Mouse (Mus musculus) gonadal fat pad, adult 2 months (tissue): ENCODE measurements around the gene Dpm2. TPM values are rescaled to one million over a fixed set of nuclear protein-coding genes. Genes with fewer than 3 reads are reported as not detected.

Source experiments
- DNase-seq: peaks from one replicate; pipeline ENCODE4 v3.0.0-alpha.2; 2012; ENCODE audit warnings: low read depth
- polyA plus RNA-seq: library from polyadenylated mRNA; depleted of rRNA; stranded (reverse); fragments of >200 nt; gene quantifications from 2 replicates; pipeline ENCODE4 v1.2.3, GENCODE M21; 2012

Dpm2 gene
- polyA plus RNA-seq, 1 experiment: 191 TPM

DNA sequence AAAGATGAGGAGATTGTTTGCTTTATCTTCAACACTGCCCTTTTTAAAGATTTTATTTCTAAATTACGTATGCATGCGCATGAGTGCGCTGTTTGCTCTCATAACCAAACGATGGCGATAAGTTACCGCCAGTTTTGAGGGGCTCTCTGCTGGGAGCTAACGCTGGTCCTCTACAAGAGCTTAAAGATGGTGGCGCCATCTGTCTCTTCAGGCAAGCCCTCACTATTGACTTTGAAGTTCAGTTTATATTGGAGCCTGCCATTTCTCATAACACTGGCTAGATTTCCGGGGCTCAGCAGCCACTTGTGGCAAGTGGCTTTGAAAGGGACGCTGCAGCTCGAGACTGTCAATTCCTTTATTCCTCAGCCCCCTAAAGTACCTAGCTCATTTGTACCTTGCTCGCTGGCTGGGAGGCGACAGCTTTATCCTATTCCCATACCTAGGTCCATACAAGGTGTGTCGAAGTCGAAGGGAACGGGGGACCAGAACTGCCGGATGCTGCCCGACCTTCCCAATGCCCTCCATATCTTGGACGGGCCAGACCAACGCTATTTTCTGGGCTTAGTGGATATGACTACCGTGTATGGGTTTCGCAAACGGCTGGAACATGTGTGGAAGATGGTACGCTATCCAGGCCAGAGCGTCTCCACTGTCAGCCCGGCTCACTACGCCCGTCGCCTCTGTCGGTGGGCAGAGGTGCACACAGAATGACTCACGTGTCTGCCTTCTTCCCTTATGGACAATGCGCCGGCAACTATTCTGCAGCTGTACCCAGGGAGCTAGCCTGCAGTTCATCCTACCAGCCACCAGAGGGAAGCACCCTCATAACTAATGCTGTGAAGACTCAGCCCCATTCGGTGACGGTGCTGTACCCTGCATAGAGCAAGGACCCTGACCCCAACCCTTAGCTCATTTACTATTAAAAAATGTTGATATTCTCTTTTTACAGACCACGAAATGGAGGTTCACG, 12.5 kb downstream of the Dpm2 start:
- no peak for DNase-seq

DNA sequence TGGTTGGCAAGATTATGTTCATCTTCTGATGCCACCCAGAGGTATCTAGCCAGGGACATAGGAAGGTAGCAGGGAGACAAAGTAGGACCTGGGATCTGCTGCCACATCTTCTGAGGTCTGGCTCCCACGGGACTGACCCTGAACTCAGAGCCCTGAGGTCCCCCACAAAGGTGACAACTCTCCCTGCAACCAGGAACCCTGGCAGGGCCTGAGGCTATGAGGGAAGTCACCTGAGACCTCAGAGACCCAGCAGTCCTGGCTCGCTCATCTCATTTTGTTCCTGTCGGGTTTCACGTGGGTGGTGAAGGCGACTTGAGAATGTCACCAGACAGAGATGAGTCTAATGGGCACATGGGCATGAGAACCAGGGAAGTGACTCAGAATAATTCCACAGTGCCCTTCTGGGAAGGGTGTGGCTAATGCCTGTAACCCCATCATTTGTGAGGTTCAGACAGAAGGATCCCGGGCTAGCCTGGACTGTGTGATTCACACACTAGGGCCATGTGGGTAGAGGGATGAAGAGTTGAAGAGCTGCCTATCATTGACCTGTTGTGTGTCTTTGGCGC, 14.6 kb downstream of the Dpm2 start:
- DNase-seq: no peak

DNA sequence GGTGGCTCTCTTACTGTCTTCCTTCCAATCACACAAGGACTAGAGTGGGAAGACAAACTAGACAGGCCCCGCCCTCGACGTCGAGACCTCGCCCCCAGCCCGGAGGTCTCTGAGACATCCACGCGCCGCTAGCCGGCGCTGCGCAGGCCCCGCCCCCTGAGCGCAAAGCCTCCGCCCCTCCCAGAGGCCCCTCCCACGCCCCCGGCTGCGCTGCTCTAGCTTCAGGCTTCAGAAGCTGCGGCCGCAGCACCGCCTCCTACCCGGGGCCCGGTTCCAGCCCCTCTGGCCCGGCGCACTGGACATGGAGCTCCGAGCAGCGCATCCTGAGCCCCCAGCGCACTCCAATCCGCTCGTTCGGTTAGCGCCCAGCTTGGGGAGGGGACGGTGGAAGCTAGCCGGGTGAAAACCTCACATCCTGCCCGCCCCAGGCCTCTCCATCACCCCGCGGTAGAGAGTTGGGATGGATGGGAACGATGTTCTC, 16.3 kb downstream of the Dpm2 start, which contains the start of gene St6galnac4:
Gene St6galnac4 (plus strand): TSS at position 225 of the 481 bp plus-strand sequence.
- no peak for DNase-seq

DNA sequence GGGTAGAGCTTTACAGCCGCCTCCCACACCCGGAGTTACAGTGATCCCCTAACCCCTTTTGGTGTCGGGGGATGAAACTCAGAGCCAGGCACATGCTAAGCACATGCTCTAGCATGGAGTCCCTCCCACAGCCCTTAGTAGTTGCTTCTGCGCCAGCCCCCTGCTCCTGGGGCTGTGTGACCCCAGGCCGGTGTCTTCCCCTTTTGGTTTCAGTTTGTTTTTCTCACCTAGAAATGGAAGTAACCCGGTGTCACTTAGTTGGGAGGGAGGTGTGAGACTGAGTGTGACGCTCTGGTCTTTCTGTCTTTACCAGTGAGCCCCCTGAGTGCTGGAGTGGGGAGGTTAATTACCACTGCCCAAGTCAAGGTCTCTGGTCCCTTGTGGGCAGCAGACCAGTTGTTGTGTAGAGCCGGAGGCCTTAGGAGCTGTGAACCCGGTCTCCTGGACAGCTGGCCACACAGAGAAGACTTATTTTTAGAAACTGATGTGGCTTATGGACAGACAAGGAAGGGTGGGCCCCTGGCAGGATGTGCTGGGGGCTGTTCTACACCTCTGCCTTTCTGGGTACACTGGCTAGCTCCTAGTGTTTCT, 17.2 kb downstream of the Dpm2 start:
- DNase-seq: no peak

DNA sequence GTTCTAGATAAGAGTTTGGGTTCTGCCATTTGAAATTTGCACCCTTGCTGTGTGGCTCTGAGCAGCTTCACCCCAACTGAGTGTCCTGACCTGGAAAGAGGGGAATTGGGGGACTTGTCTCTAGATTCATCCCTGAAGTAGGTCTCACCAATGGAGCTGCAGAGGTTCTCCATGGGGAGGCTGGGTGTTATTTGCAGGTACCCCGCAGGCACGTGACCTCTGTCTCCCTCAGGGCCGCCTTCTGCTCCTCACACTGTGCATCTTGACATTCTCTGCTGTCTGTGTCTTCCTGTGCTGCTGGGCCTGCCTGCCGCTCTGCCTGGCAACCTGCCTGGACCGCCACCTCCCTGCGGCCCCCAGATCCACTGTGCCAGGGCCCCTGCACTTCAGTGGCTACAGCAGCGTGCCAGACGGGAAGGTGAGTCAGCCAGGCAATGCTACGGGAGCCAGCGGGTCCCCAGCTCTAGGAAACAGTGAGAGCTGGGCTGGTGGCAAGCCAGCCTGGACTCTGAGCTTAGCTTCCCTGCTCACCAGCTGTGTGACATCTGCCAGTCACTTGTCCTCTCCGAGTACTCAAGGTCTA, 18.6 kb downstream of the Dpm2 start:
- DNase-seq: no peak

DNA sequence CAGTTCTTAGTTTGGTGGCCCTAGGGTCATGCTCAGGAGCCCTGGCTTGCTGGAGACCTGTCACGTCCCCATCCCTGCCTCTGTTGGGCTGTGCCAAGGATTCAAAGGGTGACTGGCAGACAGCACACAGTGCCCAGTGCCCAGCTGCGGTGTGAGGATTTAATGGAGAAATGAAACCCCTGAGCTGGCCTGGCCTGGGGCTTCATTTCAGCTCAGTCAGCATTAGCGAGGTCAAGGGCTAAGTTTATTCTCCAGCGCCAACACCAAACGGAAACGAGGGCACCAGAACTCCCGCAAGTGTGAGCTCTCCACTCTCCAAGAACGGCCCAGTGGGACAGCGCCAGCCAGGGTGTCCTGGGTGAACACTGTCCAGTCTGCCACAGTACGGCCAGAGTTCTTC, 19.6 kb downstream of the Dpm2 start:
- no peak for DNase-seq

DNA sequence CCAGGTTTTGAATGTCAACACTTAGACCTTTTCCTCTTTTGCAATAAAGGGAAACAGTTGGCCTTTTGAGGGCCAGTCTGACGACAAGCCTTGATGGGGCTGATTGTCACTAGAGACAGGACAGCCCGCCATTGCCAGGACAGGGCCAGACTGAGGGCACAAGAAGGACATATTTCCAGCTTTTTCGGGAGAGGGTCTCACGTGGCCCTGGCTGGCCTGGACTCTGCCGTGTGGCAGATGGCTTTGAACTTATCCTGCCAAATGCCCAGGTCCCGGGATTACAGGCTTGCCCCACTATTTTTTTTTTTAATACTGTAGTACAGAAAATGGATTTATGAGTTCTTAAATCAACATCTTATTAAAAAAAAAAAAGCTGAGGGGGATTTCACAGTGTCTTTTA, 20.6 kb downstream of the Dpm2 start:
- no peak for DNase-seq

DNA sequence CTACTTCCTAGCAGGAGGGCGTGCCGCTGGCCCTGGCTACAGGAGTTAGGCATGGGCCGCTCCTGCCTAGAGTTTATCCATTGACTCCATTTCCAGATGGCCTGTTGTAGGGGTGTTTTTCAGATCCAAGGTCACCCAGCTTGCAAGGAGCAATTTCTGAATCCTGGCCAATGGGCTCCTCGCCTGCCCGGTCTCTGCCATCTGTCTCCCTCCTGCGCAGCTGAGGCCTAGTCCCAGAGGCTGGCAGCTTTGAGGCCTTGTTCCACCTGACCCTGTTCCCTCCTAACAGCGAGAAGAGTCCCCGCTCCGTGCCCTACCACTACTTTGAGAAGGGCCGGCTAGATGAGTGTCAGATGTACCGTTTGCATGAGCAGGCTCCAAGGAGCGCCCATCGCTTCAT, 26.1 kb downstream of the Dpm2 start:
- DNase-seq: no peak

DNA sequence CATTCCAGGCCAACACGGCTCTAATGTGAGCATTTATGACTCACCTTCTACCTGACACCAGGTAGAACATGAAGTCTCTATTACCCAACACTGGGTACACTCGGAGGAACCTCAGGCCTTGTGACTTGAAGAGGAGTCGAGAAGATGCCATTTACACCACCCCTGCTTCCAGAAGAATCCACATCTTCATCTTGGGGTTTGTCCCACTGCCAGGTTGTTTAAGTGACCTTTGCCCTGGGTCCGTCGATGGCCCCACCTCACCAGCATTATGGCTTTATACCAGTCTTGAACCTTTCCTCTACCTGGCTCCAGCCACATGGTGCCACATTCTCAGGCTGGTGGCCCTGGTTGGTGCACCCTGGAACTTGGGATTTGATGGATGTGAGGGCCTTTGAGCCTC, 26.6 kb downstream of the Dpm2 start:
- no peak for DNase-seq

DNA sequence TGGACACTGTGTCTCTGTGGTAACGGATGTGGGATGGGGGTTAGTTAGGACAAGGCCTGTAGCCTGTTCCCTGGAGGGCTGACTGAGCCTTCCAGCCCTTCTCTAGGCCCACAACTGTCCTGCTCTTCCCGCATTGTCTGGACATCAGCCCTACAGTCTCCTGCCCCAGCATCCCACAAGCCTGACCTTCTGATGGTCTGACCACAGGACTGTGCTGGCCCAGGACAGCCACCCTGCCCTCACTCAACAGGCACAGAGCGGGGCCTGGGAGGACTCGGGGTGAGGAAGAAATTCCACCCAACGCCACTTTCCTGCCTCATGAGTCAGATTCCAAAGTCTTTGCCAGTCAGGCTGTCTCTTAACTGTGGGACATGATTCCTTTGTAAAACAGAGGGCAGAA, 27.0 kb downstream of the Dpm2 start:
- DNase-seq: no peak

DNA sequence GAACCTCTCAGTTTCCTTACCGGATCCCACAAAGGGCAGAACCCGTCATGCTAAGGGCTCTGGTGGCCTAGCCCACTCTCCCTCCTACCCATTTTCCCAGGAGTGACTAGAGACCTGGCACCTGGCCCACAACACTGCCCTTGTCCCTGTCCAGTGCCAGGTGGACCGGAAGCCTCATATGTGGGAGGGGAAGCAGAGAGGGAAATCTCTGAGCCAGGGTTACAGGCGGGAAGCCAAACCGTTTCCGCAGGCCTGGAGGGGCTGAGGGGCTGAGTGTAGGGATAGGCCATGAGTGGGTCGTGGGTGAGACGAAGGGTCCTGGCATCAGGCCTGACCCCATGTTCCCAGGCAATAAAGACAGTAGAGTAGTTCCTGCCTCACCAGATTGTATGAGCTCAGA, 27.8 kb downstream of the Dpm2 start:
- DNase-seq: no peak

DNA sequence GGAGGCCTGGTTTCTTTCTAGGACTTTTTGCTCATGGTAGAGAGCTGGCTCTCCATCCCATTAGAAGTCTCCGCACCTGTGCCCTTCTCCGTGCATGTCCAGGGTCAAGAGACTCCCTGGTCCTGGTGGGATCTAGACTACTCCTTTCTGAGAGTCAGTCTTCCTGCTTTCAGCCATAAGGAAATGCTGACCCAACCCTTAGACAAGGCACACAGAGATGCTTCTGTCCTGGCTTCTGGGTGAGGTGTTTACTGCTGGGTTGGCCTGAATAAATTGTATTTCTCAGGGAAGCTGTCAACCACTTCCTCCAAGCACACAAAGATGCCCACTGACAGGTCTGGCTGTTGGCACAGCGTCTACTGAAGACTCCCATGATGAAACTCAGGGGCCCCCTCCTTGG, 28.8 kb downstream of the Dpm2 start, which contains the start of gene St6galnac6:
Gene St6galnac6 (plus strand): TSS at position 301 of the 400 bp plus-strand sequence.
- DNase-seq: no peak

DNA sequence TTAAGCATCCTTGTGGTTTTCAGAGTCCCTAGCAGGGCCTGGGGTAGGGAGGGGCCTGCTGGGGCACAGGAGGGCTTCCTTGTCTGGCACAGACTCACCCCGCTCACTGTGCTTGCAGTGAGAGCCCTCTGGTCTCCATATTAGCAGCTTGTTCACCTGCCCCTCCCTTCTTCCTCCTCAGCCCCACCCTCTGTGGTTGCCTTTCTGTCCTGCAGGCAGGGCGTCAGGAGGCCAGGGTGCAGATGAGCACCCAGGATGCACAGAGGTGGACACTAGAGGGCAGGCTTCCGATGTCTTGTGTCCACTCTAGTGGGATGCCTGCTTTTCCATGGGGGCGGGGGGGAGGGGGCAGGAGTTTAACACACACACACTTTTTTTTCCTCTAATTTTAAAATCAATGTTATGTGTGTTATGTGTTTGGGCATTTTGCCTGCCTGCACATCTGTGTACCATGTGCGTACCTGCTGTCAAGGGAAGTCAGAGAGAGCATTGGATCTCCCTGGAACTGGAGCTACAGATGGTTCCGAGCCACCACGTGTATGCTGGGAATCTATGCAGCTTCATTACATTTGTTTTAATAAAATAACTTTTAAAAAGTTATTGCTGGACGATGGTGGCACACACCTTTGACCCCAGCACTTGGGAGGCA, 30.9 kb downstream of the Dpm2 start:
- DNase-seq: no peak

DNA sequence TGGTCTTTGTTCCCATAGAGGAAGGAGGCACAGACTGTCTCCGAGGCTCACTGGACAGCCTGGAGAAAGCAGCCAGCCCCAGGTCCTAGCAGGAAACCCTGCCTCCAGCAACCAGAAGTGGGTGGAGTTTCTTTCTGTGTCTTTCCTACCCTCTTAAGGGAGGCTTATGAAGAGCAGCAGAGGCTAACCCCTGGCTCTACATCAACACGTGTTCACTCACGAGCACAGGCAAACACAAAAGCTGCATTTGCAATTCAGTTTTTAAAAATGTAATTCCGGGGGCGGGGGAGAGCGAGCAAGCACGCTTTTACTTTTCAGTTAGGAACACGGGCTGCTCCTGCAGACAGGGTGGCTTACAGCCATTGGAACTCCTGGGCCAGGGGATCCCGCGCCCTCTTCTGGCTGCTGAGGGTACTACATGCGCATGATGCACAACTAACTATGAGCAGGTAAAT, 32.0 kb downstream of the Dpm2 start:
- no peak for DNase-seq

DNA sequence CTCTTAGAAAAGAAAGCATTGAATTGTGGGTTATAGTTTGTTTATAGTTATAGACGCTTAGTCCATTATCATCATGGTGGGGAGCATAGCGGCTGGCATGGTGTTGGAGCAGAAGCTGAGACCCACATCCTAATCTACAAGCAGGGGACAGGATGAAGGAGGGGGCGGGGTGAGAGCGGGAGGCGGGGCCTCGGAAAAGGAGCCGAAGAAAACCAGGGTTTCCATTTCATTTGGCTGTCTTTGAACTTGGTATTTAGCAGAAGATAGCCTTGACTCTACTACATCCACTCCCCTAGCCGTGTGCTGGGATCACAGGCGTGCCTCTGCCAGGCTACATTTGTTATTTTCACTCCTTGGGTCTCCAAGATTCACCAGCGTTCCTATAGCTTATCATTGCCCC, 34.0 kb downstream of the Dpm2 start:
- no peak for DNase-seq

DNA sequence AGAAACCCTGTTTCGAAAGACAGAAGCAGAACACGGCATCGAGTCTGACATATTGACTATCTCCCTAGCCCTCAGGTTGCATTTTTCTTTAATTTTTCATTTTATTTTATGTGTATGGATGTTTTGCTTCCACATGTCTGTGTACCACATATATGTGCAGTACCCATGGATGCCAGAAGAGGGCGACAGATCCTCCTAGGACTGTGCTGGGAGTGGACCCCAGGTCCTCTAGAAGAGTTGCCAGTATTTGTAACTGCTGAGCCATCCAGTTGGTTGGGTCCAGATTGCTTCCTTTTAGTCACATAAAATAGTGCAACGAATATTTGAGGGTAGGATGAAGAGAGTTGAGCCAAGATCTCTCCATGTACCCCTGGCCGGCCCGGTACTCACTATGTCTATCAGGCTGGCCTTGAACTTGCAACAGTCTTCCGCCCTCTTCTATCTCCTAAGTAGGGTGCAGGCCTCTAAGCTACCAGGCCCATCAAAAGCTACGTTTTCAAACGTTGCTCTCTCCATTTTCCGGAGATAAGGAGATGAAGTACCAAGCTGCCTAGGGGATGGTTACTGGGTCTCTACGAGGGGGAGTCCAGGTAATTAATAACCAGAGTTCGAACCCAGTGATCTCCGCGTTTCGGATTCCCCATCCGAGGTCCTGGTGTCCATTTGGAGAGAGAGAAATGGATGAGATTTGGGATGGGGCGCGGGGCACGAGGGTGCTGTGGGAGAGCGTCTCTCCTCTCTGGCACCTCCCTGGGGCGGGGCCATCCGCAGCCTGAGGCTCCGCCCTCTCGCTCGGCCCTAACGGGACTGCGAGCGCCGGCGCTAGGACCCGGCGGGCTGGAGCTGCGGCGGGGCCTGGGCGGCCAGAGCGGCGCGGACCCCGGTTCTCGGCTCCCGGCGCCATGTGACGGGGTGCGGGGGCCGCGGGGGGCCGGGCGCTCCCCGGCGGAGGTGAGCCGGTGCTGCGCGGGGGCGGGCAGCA, 35.8 kb downstream of the Dpm2 start:
- no peak for DNase-seq

DNA sequence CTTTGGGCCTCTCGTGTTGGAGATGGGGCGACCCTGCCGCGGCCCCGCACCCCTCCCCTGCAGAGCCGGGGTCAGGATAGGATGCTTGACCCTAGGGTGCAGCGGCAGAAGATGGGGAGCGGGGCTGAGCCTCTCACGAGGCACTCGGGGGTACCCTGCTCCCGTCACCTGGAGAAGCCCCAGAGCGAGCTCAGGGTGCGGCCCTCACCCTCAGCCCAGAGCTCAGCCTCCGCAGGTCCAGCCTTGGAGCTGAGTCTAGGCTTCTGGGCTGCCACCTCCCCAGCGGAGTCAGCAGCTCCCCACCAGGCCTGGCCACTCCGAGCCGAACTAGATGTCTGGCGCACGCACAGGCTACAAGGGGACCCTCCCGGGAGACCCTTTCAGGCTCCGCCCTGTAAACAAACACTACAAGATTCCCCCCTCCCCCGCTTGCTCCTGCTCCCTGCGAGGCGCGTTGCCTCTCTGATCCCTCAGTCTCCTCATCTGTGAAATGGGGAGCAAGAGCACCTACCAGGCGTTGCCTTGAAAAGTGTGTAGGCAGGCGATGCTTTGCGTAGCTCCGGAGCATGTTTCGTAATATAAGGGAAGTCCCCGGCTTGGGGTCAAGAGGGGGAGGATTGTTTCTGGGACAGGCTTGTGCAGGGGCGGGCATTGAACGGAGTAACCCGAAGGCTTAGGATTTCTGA, 36.7 kb downstream of the Dpm2 start:
- DNase-seq: no peak

DNA sequence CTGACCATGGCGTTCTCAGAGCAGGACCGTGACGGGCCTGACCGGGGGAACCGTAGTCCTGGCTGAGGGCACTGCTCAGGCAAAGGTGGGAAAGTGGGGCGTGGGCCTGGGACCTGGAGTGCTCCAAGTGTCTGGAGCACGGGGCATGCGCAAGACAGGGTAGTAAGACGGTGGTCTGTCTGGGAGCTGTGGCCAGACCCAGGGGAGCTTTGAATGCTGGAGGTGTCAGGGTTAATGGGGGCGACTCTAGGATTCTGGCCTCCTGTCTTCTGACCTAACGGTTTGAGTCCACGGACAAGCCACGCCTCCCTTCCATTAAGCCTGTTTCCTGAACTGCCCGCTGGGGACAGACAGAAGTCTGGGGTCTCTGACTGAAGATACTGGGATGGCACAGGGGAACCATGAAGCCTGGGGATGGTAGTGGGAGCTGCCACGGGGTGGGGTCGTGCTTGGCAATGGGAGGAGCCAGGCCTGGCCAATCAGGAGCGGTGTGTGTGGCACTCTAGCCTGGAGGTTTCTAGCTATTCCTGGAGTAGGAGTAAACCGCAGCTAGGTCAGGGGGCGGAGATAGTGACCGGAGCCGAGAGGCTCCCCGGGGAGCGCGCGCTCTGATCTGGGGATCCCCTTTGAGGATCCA, 37.6 kb downstream of the Dpm2 start:
- DNase-seq: no peak

DNA sequence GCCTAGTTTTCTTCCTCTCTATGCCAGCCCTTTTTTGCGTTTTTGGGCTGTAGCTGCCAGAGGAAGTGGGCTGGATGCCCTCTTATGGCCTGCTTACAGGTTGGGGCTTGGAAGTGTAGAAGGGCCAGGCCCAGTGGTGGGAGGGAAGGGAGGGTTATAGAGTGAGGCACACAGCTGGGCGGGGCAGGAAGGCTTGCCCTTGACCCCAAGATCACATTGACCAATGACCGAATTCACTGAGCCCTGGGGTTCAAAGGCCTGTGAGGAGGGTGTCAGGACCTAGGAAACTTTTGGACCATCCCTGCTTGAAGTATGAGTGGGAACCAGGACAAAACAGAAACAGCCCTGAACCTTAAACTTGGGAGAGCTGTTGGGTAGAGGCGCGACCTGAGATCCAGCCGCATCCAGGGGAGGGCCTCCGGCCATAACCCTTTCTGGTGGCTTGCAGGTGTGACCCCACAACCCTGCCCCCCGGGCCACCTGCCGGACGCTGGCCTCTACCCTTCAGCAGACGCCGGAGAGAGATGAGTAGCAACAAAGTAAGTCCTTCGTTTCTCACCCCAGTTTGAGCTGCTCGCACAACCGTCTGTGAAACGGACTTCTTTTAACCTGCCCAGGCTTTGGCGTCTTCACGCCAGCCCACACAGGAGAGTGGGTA, 38.2 kb downstream of the Dpm2 start:
- DNase-seq: no peak
